Mouse (Mus musculus) B cell, adult 62 days (primary cell): Measurements from ENCODE around the gene Scn3a. TPM values are rescaled to one million over a fixed set of nuclear protein-coding genes. Genes with fewer than 3 reads are reported as not detected.

Experiments used
- total RNA-seq: library from RNA; stranded (reverse); gene quantifications from 4 replicates; pipeline ENCODE4 v1.2.4, GENCODE M21; 2023

Gene Scn3a
- not detected in 4 replicates for total RNA-seq

DNA sequence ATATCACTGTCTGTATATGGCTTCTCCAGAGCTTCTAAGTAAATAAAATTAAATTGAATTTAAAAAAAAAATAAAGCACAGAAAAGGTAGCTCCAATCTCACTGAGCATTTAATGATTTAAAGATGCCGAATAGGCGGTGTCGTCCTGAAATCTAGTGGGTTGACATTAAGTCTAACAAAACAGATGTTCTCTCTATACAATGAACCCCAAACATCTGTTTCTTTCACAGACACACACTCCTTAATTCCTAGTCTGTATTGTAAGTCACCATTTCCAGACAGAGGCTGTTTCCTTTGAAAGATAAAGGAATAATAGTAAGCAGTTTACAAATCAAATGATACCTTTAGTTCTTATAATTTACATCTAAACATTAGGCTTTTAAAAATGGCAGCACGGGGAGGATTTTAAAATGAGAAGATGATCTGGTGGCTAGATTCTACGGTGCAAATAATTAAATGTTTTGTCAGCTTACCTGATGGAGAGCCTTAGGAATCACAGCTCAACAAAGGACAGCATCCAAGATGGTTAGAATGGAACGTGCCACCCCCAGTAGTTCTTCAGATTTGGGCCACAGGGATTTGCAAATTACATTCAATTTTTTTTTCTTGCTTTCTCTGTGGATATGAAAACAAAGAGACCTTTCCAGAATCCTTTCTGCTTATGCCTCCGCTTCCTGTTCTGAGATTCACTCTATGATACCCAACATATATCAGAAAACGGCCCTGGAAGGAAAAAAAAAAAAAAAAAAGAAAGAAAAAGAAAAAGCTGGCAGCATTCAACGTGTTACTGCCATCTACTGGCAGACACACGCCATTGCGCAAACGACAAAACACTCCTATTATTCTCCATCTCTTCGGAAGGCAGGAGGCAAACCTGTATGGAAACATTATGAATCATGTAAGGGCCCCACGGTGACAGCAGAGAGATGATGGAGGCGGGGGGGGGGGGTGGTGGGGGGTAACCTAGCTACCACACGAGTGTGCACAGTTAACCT, at the start of gene Scn3a:
Scn3a (minus strand) TSS at position 835 of the 995 bp plus-strand sequence.

Other genes starting within 250 kb of the Scn3a start
- gene Slc38a11, start 203.6 kb downstream of the Scn3a start, total RNA-seq, result not detected in 4 replicates
- not detected in 4 replicates for gene Scn2a, start 53.1 kb upstream of the Scn3a start, total RNA-seq